9 mouse cellular contexts compared by ENCODE assay signal in genomic region chr4:84942059-84942458, GRCm38 (mm10). TPM values are rescaled to one million over a fixed set of nuclear protein-coding genes. Genes with fewer than 3 reads are reported as not detected.
DNase-seq lines count a peak whose midpoint lies in the region; ATAC-seq and TF ChIP-seq lines count a peak whose summit lies in the region.
"Had no signal": no experiment of that assay in that cellular context is flagged by ENCODE, and none has a peak within 500 bp of the region (broad histone marks: within the 10 kb centered on the region; RNA-seq: fewer than 3 reads in every experiment).

No protein-coding gene starts in this region.

- DNase-seq in midbrain, embryonic 10.5 days (ENCODE audit: low spot score): peak; percentile 13
- DNase-seq in midbrain, embryonic 11.5 days (ENCODE audit: low spot score, missing footprints): no peak
- peak; percentile 66 for DNase-seq in forelimb bud, embryonic 11.5 days (ENCODE audit: low read depth, low spot score)
- peak; percentile 16 to 27 for DNase-seq in layer of hippocampus, postnatal 10 days (ENCODE audit: low spot score in 2 of 2)
- no peak for DNase-seq in urinary bladder, postnatal 10 days (ENCODE audit: low spot score)
- no peak for DNase-seq in thymus, postnatal 14 days
- DNase-seq in thymus, adult 2 months: no peak
- DNase-seq: kidney, postnatal 25 days had no signal

- WGBS in midbrain, embryonic 10.5 days: 66% methylated on average over 2 of the region's 2 CpGs
- WGBS in midbrain, embryonic 11.5 days: 57% methylated on average over 2 of the region's 2 CpGs
- 46% methylated on average over 2 of the region's 2 CpGs for WGBS in neural tube, embryonic 15.5 days
- 89% methylated on average over 2 of the region's 2 CpGs for WGBS in thymus, adult 2 months

- no peaks in the 10 kb centered on the region for H3K9me3 ChIP-seq in midbrain, embryonic 10.5 days (replicated peaks)
- H3K9me3 ChIP-seq in midbrain, embryonic 11.5 days (ENCODE audit: control insufficient read depth, low read length): no peaks in the 10 kb centered on the region
- no peaks in the 10 kb centered on the region for H3K9me3 ChIP-seq in neural tube, embryonic 15.5 days (replicated peaks)

- no peak overlapping the region for H3K4me3 ChIP-seq in midbrain, embryonic 10.5 days
- no peak overlapping the region for H3K4me3 ChIP-seq in midbrain, embryonic 11.5 days (ENCODE audit: low read depth, low read length)
- H3K4me3 ChIP-seq in neural tube, embryonic 15.5 days (replicated peaks): no peak overlapping the region
- no peak overlapping the region for H3K4me3 ChIP-seq in thymus, adult 2 months (ENCODE audit: control insufficient read depth, insufficient read depth, low read length)

- H3K36me3 ChIP-seq in midbrain, embryonic 10.5 days: no peaks in the 10 kb centered on the region
- H3K36me3 ChIP-seq in midbrain, embryonic 11.5 days (ENCODE audit: control insufficient read depth, insufficient read depth, low read length): no peaks in the 10 kb centered on the region
- no peaks in the 10 kb centered on the region for H3K36me3 ChIP-seq in neural tube, embryonic 15.5 days
- no peaks in the 10 kb centered on the region for H3K36me3 ChIP-seq in thymus, adult 2 months (ENCODE audit: control insufficient read depth, insufficient read depth, low read length)

- ATAC-seq in midbrain, embryonic 11.5 days (ENCODE audit: low FRiP score): no peak
- ATAC-seq in neural tube, embryonic 15.5 days (ENCODE audit: low FRiP score): peak; percentile 63

- TF ChIP-seq CTCF in thymus, adult 2 months (IDR thresholded peaks at IDR 0.05; ENCODE audit: borderline replicate concordance, control insufficient read depth, extremely low read depth, insufficient read depth, low read length, poor library complexity): no peak

- H3K9ac ChIP-seq in midbrain, embryonic 11.5 days (ENCODE audit: low read length): no peak overlapping the region
- no peak overlapping the region for H3K9ac ChIP-seq in neural tube, embryonic 15.5 days (replicated peaks)

- H3K27me3 ChIP-seq in midbrain, embryonic 10.5 days (ENCODE audit: low read depth, poor library complexity, severe bottlenecking): no peaks in the 10 kb centered on the region
- H3K27me3 ChIP-seq in midbrain, embryonic 11.5 days (ENCODE audit: control insufficient read depth, insufficient read depth, low read length): no peaks in the 10 kb centered on the region
- no peaks in the 10 kb centered on the region for H3K27me3 ChIP-seq in neural tube, embryonic 15.5 days (replicated peaks)
- H3K27me3 ChIP-seq in thymus, adult 2 months (ENCODE audit: control insufficient read depth, insufficient read depth, low read length): no peaks in the 10 kb centered on the region

- no peak for TF ChIP-seq POLR2A in thymus, adult 2 months (IDR thresholded peaks at IDR 0.05; ENCODE audit: control insufficient read depth, extremely low read depth, insufficient read depth, low read length, poor library complexity)

- no peak overlapping the region for H3K27ac ChIP-seq in midbrain, embryonic 10.5 days (replicated peaks)
- H3K27ac ChIP-seq in midbrain, embryonic 11.5 days (ENCODE audit: low read depth, low read length): no peak overlapping the region
- no peak overlapping the region for H3K27ac ChIP-seq in neural tube, embryonic 15.5 days (replicated peaks)
- no peak overlapping the region for H3K27ac ChIP-seq in thymus, adult 2 months (ENCODE audit: control insufficient read depth, insufficient read depth, low read length)

- no peak overlapping the region for H3K4me2 ChIP-seq in midbrain, embryonic 11.5 days
- H3K4me2 ChIP-seq in neural tube, embryonic 15.5 days: no peak overlapping the region

- peaks cover 4% of the 10 kb centered on the region; the same call in 1 of the 2 replicates for H3K4me1 ChIP-seq in midbrain, embryonic 10.5 days
- no peaks in the 10 kb centered on the region for H3K4me1 ChIP-seq in midbrain, embryonic 11.5 days (ENCODE audit: control insufficient read depth, insufficient read depth, low read length)
- peaks cover 7% of the 10 kb centered on the region; the same call in 1 of the 2 replicates for H3K4me1 ChIP-seq in neural tube, embryonic 15.5 days
- H3K4me1 ChIP-seq in thymus, adult 2 months (replicated peaks; ENCODE audit: control insufficient read depth, insufficient read depth, low read length): no peaks in the 10 kb centered on the region

RNA-seq across cellular contexts. Expression of gene Cntln, which starts 58.0 kb away (rescaled TPM):
- polyA plus RNA-seq in midbrain, embryonic 10.5 days (2016; fragmentation: Nextera tagmentation; extraction: Ambion mirVana): 5.2 and 5.4 TPM in 2 replicates
- 11.1 TPM in 2 replicates for polyA plus RNA-seq in midbrain, embryonic 11.5 days (2014; fragmentation: Nextera tagmentation; extraction: Ambion mirVana)
- 1 to 10 TPM; 6.8 to 7.2 TPM for total RNA-seq in layer of hippocampus, postnatal 10 days (2021)
- polyA plus RNA-seq in neural tube, embryonic 15.5 days (2015; fragmentation: Nextera tagmentation; extraction: Ambion mirVana): 5.8 and 6.3 TPM in 2 replicates
- polyA plus RNA-seq in thymus, adult 2 months (2012; rRNA removed): 1.3 and 1.7 TPM in 2 replicates

Comparison
In these comparisons a context has a peak if more than half of its experiments do, and no peak if none do; other contexts are left out.
1. DNase-seq: peak in midbrain, embryonic 10.5 days (single experiment), forelimb bud, embryonic 11.5 days (single experiment) and layer of hippocampus, postnatal 10 days (2 of 2); none in midbrain, embryonic 11.5 days (single experiment), urinary bladder, postnatal 10 days (single experiment), thymus, postnatal 14 days (single experiment) and thymus, adult 2 months (single experiment).